Mouse (Mus musculus) embryonic fibroblast, embryonic 13.5 days (primary cell): ENCODE measurements around the gene Rexo2.

Experiments
- CTCF ChIP-seq: IDR thresholded peaks from 2 replicates; pipeline ENCODE4 v1.5.1; 2011; ENCODE audit warnings: mild to moderate bottlenecking, control low read depth, low read length, moderate library complexity, borderline replicate concordance; ENCODE audit not compliant: insufficient read depth
- POLR2A ChIP-seq: IDR thresholded peaks from 2 replicates; pipeline ENCODE4 v1.6.1; 2011; ENCODE audit warnings: low read depth, mild to moderate bottlenecking, control low read depth, low read length, moderate library complexity

- TF ChIP-seq CTCF (no peak), POLR2A (no peak)
Observed at GRCm38 (mm10) chr9:48501192-48501591, 20.8 kb upstream of the Rexo2 start.
